Mouse (Mus musculus): Measurements from ENCODE around the gene Gm5065.

Gm5065 gene

GRCm38 (mm10) chr7:5350237-5350636, at the start of gene Gm5065:
Gene Gm5065, plus strand, starts transcription at chr7:5350537.
- no peak for DNase-seq

GRCm38 (mm10) chr7:5327511-5327910, 22.8 kb upstream of the Gm5065 start:
- DNase-seq = no peak

- no peak for DNase-seq
These were observed 598 bp downstream of the Gm5065 start, which contains the start of gene Nlrp2 for GRCm38 (mm10) chr7:5350935-5351334. Gene Nlrp2, minus strand, starts transcription at chr7:5351035.

- no peak for DNase-seq
These were observed 13.3 kb downstream of the Gm5065 start for GRCm38 (mm10) chr7:5363599-5363998.

GRCm38 (mm10) chr7:5366724-5367123, 16.4 kb downstream of the Gm5065 start:
- DNase-seq = no peak

- no peak for DNase-seq
These were observed 55.9 kb downstream of the Gm5065 start for GRCm38 (mm10) chr7:5406201-5406600.
